In genomic region chr11:83223793-83224192, GRCm38 (mm10) we compare ENCODE assay signal across 15 mouse cellular contexts. TPM values are rescaled to one million over a fixed set of nuclear protein-coding genes. Genes with fewer than 3 reads are reported as not detected.
A peak's percentile ranks its signal among the peaks of the same experiment; 100 is the strongest.
DNase-seq lines count a peak whose midpoint lies in the region; ATAC-seq and TF ChIP-seq lines count a peak whose summit lies in the region.
"Not testable (repeated sequence)": the region's sequence is repeated elsewhere in the genome, so short reads cannot be mapped to it uniquely, and the experiment has no call there.
"Had no signal": no experiment of that assay in that cellular context is flagged by ENCODE, and none has a peak within 500 bp of the region (broad histone marks: within the 10 kb centered on the region; RNA-seq: fewer than 3 reads in every experiment).

No protein-coding gene starts in this region.

- H3K9me3 ChIP-seq in liver, embryonic 13.5 days (replicated peaks) = not testable (repeated sequence)

- H3K79me2 ChIP-seq in macrophage (ENCODE audit: inconsistent target) = peaks cover 45% of the 10 kb centered on the region

- DNase-seq in CD4-positive, CD25-positive, alpha-beta regulatory T cell, adult 2 months (ENCODE audit: low read depth, low spot score) = peak; percentile 59
- DNase-seq in liver, embryonic 13.5 days = not testable (repeated sequence)
- peak; percentile 27 for DNase-seq in thymus, postnatal 4 days

- TF ChIP-seq CTCF in bone marrow, adult 2 months (IDR thresholded peaks at IDR 0.05; ENCODE audit: control insufficient read depth, insufficient read depth, low read length); small intestine, adult 2 months (IDR thresholded peaks at IDR 0.05; ENCODE audit: extremely low read depth, insufficient read length, insufficient replicate concordance, low read depth, low read length): not testable (repeated sequence)

- not testable (repeated sequence) for H3K4me1 ChIP-seq in bone marrow, adult 2 months (ENCODE audit: control insufficient read depth, insufficient read depth, low read length); small intestine, adult 2 months (ENCODE audit: control insufficient read depth, insufficient read depth, insufficient read length, low read length)
- H3K4me1 ChIP-seq in liver, embryonic 13.5 days (replicated peaks) = peaks cover 19% of the 10 kb centered on the region; the same call in 1 of the 2 replicates

- peaks cover 20% of the 10 kb centered on the region for H3K36me3 ChIP-seq in liver, embryonic 13.5 days
- peaks cover 13% of the 10 kb centered on the region for H3K36me3 ChIP-seq in macrophage (ENCODE audit: inconsistent target)
- not testable (repeated sequence) for H3K36me3 ChIP-seq in small intestine, adult 2 months (ENCODE audit: control insufficient read depth, insufficient read depth, low read length)

- not testable (repeated sequence) for H3K27me3 ChIP-seq in liver, embryonic 13.5 days; small intestine, adult 2 months (ENCODE audit: control insufficient read depth, insufficient read depth, low read length)

- peak overlapping the region; percentile 63 for H3K4me2 ChIP-seq in liver, embryonic 13.5 days

- H3K27ac ChIP-seq in bone marrow, adult 2 months (ENCODE audit: control insufficient read depth, insufficient read depth, low read depth, low read length, poor library complexity) = peak overlapping the region; percentile 72; the same call in 1 of the 2 replicates
- peak overlapping the region; percentile 84 for H3K27ac ChIP-seq in liver, embryonic 13.5 days
- H3K27ac ChIP-seq in macrophage = peak overlapping the region; percentile 98
- H3K27ac ChIP-seq in small intestine, adult 2 months (ENCODE audit: insufficient read depth, low read depth, low read length) = peak overlapping the region; percentile 80

- not testable (repeated sequence) for TF ChIP-seq POLR2A in bone marrow, adult 2 months (IDR thresholded peaks at IDR 0.05; ENCODE audit: borderline replicate concordance, control insufficient read depth, low read depth, low read length); small intestine, adult 2 months (IDR thresholded peaks at IDR 0.05; ENCODE audit: low read depth, low read length)

- peak overlapping the region; percentile 95 for H3K4me3 ChIP-seq in bone marrow, adult 2 months (replicated peaks; ENCODE audit: control insufficient read depth, low read depth, low read length)
- H3K4me3 ChIP-seq in liver, embryonic 13.5 days (replicated peaks) = peak overlapping the region; percentile 68
- H3K4me3 ChIP-seq in macrophage (ENCODE audit: inconsistent target) = peak overlapping the region; percentile 95
- H3K4me3 ChIP-seq in small intestine, adult 2 months (ENCODE audit: low read depth, low read length) = peak overlapping the region; percentile 37; the same call in 1 of the 2 replicates

- peak overlapping the region; percentile 61 for H3K9ac ChIP-seq in liver, embryonic 13.5 days

- ATAC-seq in erythroid progenitor cell, adult 5-6 weeks (replicated peaks; ENCODE audit: low FRiP score, poor library complexity, severe bottlenecking) = peak; percentile 62
- ATAC-seq in hematopoietic stem cell, adult 5-6 weeks (replicated peaks in 1 of 2; ENCODE audit: insufficient read depth in 1 of 2, low FRiP score in 2 of 2, low TSS enrichment in 1 of 2, low read depth in 1 of 2, poor library complexity in 2 of 2, severe bottlenecking in 2 of 2) = peak; percentile 20 to 44; a peak in 2 of 4 replicates
- ATAC-seq in liver, embryonic 13.5 days (ENCODE audit: low read depth) = peak; percentile 57; the same call in 1 of the 2 replicates

- WGBS in bone marrow, adult 2 months = under 1% methylated on average over 5 of the region's 5 CpGs
- WGBS in liver, embryonic 13.5 days (ENCODE audit: insufficient replicate concordance) = 32% methylated on average over 5 of the region's 5 CpGs
- 0% methylated on average over 5 of the region's 5 CpGs for WGBS in macrophage (ENCODE audit: missing documents)
- whole genome bisulfite sequencing in small intestine, adult 2 months = 71% methylated on average over 5 of the region's 5 CpGs

RNA-seq across cellular contexts. Expression of gene Slfn3, which starts 32.7 kb away (rescaled TPM):
- polyA plus RNA-seq in bone marrow, adult 2 months (2011; ENCODE audit: insufficient read depth, insufficient read length, low replicate concordance, missing spikeins) = 4.0 and 6.4 TPM in 2 replicates
- 5.0 and 19.3 TPM in 2 replicates for total RNA-seq in erythroid progenitor cell, adult 5-6 weeks (2015; ENCODE audit: low replicate concordance)
- total RNA-seq in erythroid progenitor cell, adult 5-6 weeks (2017; ENCODE audit: low replicate concordance) = 12.3 and 35.9 TPM in 2 replicates
- total RNA-seq in hematopoietic stem cell, adult 5-6 weeks (2017) = 25.6 and 32.5 TPM in 2 replicates
- polyA plus RNA-seq in liver, embryonic 13.5 days (2015; fragmentation: Nextera tagmentation; extraction: Ambion mirVana) = 1.2 and 2.0 TPM in 2 replicates
- 100 to 1,000 TPM in 8 of 26 experiments, 10 to 100 TPM in 18; 18.3 to 161 (median 76.3) TPM for total RNA-seq in macrophage (2018; cell fraction: chromatin; rRNA removed)
- 10 to 100 TPM; 15.0 to 85.0 (median 48.5) TPM for total RNA-seq in macrophage (2018; cell fraction: cytosol; rRNA removed)
- 100 to 1,000 TPM in 11 of 26 experiments, 10 to 100 TPM in 15; 18.6 to 139 (median 82.9) TPM for total RNA-seq in macrophage (2018; cell fraction: nucleus; rRNA removed)
- 8.3 to 25.1 TPM (median 22.1 TPM) in 3 replicates for polyA plus RNA-seq in macrophage (2018)
- 0.09 TPM in 1 of 2 replicates, not detected in the other for polyA plus RNA-seq in small intestine, adult 2 months (2012; rRNA removed)

RNA-seq across cellular contexts. Expression of gene Slfn4, which starts 48.8 kb away (rescaled TPM):
- polyA plus RNA-seq in bone marrow, adult 2 months (2011; ENCODE audit: insufficient read depth, insufficient read length, low replicate concordance, missing spikeins) = 20.7 and 100.0 TPM in 2 replicates
- total RNA-seq in erythroid progenitor cell, adult 5-6 weeks (2015; ENCODE audit: low replicate concordance) = 21.3 and 75.9 TPM in 2 replicates
- total RNA-seq in erythroid progenitor cell, adult 5-6 weeks (2017; ENCODE audit: low replicate concordance) = 4.2 and 12.1 TPM in 2 replicates
- 13.2 and 31.0 TPM in 2 replicates for total RNA-seq in hematopoietic stem cell, adult 5-6 weeks (2017)
- polyA plus RNA-seq in liver, embryonic 13.5 days (2015; fragmentation: Nextera tagmentation; extraction: Ambion mirVana) = 0.06 and 0.08 TPM in 2 replicates
- 1,000 to 10,000 TPM in 4 of 26 experiments, 100 to 1,000 TPM in 9, 10 to 100 TPM in 11, 1 to 10 TPM in 2; 9.0 to 1,141 (median 381) TPM for total RNA-seq in macrophage (2018; cell fraction: chromatin; rRNA removed)
- total RNA-seq in macrophage (2018; cell fraction: cytosol; rRNA removed) = 10 to 100 TPM in 12 of 26 experiments, 1 to 10 TPM in 3, under 1 TPM in 11; 0.30 to 60.5 (median 5.6) TPM
- total RNA-seq in macrophage (2018; cell fraction: nucleus; rRNA removed) = 1,000 to 10,000 TPM in 10 of 26 experiments, 100 to 1,000 TPM in 3, 10 to 100 TPM in 12, 1 to 10 TPM in 1; 9.2 to 1,802 (median 392) TPM
- 0.49 to 3.3 TPM (median 3.0 TPM) in 3 replicates for polyA plus RNA-seq in macrophage (2018)
- polyA plus RNA-seq in small intestine, adult 2 months (2012; rRNA removed) = 0.37 and 0.47 TPM in 2 replicates
- total RNA-seq: left cerebral cortex, postnatal 25 days had no signal
- polyA plus RNA-seq: embryonic facial prominence, embryonic 10.5 days; forebrain, embryonic 16.5 days; heart, embryonic 12.5 days; hindbrain, embryonic 12.5 days; kidney, embryonic 14.5 days; midbrain, embryonic 13.5 days had no signal

Comparison
In these comparisons a context has a peak if more than half of its experiments do, and no peak if none do; other contexts are left out.
1. H3K4me3 ChIP-seq: peak in every context shown above with its lines; median percentile 95 in bone marrow, adult 2 months; 95 in macrophage; 68 in liver, embryonic 13.5 days; 37 in small intestine, adult 2 months.